Mouse (Mus musculus) olfactory bulb, adult 2 months (tissue): Measurements from ENCODE around the gene Aurkb.

Experiments
- CTCF ChIP-seq: fragments of 200-500 bp; IDR thresholded peaks from 2 replicates; pipeline ENCODE4 v1.5.1; 2012; ENCODE audit warnings: low read depth, mild to moderate bottlenecking, low read length, moderate library complexity; ENCODE audit not compliant: insufficient read depth
- POLR2A ChIP-seq: fragments of 200-500 bp; IDR thresholded peaks from 2 replicates; pipeline ENCODE4 v1.6.1; 2012; ENCODE audit warnings: mild to moderate bottlenecking, low read depth, low read length, moderate library complexity; ENCODE audit not compliant: insufficient read depth

- TF ChIP-seq CTCF (no peak), POLR2A (no peak)
These were observed 24.6 kb downstream of the Aurkb start for GRCm38 (mm10) chr11:69070093-69070492.
